Mouse (Mus musculus): ENCODE measurements around the gene Macc1. TPM values are rescaled to one million over a fixed set of nuclear protein-coding genes. Genes with fewer than 3 reads are reported as not detected.

Macc1 gene
- polyA plus RNA-seq, 1 experiment = not detected

Other genes starting within 250 kb of the Macc1 start
- gene Itgb8, start 75.5 kb upstream of the Macc1 start, polyA plus RNA-seq (2012; ENCODE audit: insufficient read depth, insufficient read length, missing spikeins) = not detected in 2 replicates

All from brown adipose tissue, adult 24 weeks (tissue).